Mouse (Mus musculus): ENCODE data around the gene Cblc.

GRCm38 (mm10) chr7:19821633-19822032, 25.0 kb upstream of the Cblc start:
- TF ChIP-seq CTCF (IDR thresholded peaks at IDR 0.05; ENCODE audit: borderline replicate concordance, insufficient read depth, low read length) = no peak
- no peak for TF ChIP-seq POLR2A (IDR thresholded peaks at IDR 0.05; ENCODE audit: low read depth, low read length)

All from embryonic fibroblast, embryonic 13.5 days (primary cell).